Mouse (Mus musculus) T-helper 17 cell (primary cell): ENCODE data around the gene Rbfox3.

Experiments
- in situ Hi-C, 2 experiments: fragments of 300-600 bp; cut with MboI, MseI; formaldehyde crosslinking; loops; 1 replicate in 1 of 2; 2 replicates in 1 of 2; pipeline ENCODE4 v1.15.1; 2025; ENCODE audit warnings: high pct_unique_total_duplicates in 2 of 2

Rbfox3 gene

DNA sequence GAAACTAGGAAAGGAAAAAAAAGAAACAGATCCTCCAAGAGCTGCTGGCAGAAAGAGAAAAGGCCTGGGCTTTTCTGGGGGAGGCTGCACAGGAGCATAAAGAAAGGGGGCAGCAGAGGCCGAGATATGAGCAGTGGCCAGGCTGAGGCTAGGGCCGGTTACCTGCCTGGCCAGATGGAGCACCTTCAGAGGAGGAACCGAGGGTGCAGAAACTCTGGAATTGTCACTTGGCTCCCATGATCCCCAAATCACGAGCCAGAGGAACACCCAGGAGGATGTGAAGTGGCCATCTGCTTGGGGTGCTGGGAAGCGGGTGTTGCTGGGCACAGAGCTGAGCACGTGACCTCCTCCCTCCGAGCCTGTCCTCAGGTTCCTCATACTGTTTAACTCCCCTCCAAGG, 79.7 kb downstream of the Rbfox3 start:
- in situ Hi-C loops: no loop called here

DNA sequence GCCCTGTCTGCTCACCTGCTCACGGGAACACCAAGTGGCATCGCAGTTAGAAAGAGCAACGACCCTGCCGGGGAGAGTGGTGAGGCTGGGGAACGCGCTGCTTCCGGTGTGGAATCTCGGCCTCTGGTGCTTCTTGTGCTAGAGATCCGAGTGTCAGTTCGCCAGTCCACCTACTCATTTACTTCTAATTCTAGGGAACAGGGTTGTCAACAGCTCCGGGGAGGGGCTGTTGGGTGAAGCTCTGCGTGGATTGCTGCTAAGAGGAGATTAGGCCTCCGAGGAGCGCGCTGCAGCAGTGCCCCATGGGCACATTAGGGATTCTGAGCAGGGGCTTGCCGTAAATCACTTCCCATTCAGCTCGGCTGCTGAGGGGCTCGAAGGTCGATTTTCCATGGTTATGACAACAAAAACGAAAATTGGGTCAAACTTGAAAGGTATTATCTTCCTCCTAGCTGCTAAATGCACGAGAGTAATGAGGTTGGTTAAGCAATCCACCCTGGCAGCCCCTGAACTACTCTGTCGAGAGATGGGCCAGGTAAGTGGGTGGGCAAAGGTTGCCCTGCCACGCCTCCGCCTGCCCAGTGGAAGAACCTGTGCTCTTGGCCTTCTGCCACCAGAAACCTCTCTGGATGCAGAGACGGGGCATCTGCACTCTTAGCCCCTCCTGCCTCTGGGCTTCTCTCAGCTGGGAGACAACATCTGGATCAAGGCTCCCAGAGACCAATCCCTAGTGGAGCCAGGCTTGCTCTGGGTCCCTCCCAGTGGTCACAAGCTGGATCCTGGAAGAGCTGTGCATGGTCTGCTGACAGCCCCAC, 85.9 kb downstream of the Rbfox3 start:
- in situ Hi-C loops: no loop called here

DNA sequence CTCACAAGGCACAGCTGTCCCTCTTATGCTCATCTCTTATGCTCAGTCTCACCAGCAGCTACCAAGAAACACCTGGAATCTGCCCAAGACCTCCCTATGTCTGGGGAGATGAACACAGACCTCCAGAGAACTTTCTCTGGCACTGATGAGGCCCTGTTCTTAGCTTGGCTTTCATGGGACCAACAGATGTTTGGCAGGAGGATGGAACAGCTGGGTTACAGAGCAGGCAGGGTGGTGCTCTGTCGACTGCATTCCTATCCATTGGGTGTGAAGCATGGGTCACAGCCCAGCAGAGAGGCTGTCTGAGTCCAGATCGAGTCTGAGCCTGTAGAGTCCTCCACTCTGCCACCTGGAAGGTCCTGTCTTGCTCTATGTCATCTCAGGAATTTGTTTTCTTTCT, 90.0 kb downstream of the Rbfox3 start:
- in situ Hi-C loops: no loop called here

DNA sequence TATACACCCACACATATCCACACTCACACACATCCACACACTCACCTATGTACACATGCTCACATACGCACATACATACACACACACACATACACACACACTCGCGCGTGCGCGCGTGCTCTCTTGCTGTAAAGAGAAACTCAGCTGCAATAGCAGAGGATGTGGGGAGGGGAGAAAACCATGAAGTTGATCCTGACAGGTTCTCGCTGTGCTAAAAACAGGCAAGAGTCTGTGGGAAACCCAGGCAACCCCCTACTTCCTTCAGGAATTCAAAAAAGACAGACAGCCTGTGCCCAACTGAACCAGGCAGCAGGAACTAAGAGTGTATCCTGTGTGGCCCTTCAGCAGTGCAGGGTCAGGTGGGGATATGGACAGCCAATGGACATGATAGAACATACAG, 92.9 kb downstream of the Rbfox3 start:
- in situ Hi-C loops: no loop called here

DNA sequence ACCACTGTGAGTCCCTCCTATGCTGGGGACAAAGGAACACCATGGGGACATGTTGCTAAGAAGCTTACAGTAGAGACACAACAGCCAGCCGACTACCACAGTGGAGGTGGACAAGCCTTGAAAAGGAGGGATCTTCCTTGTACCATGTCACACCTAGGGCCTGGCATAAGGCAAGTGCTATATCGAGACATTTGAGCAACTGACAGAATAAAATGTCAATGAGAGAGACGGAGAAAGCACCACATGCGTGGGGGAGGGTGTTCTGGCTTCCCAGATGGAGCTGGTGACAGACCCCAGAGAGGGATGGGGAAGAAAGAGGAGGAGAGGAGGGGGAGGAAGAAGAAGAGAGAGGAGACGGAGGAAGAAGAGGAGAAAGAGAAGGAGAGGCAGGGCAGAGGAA, 96.3 kb downstream of the Rbfox3 start:
- in situ Hi-C loops: no loop called here

DNA sequence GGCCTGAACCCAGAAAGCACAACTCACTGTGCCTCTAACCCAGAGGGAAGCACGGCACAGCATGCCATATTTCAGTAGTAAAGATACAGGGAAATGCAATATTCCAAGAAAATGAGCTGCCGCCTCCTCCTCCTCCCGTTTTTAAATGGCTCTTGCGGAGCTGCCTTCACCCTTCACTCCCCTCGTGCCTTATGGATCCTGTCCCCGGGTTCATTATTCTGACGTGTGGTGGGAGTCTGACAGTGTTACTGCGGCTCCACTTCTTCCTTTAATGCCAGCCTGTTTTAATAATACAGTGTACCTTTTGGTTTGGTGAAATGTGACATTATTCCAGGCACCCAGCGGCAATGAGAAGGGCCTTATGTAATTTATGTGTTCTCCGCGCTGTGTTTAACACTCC, 97.5 kb downstream of the Rbfox3 start:
- in situ Hi-C loops: no loop called here

DNA sequence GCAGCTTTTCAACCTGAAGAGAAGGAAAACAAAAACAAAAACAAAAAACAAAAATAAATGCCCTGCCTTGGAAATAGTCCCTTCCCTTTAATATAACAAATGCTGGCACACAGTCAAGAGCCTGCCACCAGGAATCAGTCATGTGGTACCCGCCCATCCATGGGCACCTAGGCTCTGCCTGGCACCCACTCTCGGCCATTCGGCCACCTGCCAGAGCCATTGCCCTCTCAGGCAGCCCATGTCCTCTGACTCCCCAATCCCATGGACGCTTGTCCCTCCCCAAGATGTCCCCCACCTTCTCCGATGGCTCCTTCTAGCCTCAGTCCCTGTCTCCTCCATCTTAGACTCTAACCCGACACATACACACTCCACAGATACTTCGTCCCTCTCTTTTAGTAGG, 100.0 kb downstream of the Rbfox3 start:
- in situ Hi-C loops: no loop called here

DNA sequence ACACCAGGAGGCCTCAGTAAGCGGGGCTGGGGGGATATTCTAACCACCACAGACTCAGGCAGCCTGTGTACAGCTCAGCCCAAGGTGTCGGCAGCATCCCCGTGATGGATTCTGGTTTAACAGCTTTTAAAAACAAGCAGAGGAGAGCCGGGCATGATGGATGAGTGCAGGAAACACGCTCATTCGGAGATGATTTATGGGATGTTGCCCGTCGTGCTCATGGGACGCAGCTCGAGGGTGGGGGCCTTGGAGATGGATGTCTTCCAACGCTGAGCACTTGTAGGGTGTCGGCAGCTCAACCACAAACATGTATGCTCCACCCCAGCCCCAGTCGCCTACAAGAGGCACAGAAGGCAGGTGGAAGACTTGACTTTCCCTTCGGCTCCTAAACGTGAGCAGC, 103.9 kb downstream of the Rbfox3 start:
- in situ Hi-C loops: loop anchor here in 1 of 2 experiments (10.0 kb wide), 1 partner anchor 1593 kb away; no protein-coding TSS in a partner anchor

DNA sequence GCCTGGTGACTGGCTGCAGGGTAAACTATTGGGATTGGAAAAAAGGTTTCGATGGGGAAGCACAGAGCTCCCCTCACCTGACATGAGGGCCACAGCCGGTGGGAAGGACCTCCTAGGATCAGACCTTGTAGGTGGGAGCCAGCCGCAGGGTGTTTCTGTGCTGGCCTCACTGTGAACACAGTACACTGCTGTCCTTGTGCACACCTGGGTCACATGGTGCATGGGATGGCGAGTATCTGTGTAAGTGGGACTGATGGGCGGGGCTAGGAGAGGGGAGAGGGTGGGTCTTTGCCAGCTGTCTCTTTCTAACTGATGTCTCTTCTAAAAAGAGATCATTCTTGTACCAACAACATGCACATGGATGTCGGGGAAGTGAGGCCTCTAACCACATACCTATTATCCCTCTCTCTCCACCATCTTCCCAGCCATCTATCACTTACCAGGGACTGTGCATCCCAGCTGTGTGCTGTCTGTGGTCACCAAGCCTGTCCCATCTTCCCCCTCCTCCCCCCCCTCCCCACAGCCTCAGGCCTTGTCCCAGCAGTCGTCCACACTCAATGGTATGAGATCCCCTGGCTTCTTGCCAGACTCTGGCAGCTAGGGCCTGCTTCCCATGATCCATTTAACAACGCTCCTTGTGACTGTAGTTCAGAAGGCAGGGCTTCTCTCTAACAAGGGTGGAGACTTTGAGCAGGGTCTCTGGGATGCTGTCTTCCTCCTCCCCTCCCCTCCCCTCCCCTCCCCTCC, 116.4 kb downstream of the Rbfox3 start:
- in situ Hi-C loops: loop anchor here (10.0 to 25.0 kb wide), 2 partner anchors 530 to 1583 kb away; no protein-coding TSS in a partner anchor

DNA sequence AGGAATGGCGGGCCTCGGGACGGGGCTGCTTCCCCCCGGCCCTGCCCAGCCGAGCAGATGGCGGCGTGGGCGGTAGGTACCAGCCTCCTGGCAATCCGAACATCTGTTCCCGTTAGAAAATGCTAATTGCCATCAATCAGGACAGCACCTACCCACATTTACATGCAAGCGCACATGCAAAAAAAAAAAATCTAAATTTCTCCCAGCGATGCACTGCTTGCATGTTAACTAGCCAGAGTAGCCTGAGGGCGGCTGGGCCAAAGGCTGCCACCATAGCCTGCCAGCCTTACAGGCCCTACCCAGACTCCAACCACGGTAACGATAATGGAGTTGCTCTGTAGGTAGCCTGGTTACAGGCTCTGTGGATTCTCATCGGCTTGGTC, 117.8 kb downstream of the Rbfox3 start:
- in situ Hi-C loops: loop anchor here (10.0 to 25.0 kb wide), 2 partner anchors 531 to 1581 kb away; no protein-coding TSS in a partner anchor

DNA sequence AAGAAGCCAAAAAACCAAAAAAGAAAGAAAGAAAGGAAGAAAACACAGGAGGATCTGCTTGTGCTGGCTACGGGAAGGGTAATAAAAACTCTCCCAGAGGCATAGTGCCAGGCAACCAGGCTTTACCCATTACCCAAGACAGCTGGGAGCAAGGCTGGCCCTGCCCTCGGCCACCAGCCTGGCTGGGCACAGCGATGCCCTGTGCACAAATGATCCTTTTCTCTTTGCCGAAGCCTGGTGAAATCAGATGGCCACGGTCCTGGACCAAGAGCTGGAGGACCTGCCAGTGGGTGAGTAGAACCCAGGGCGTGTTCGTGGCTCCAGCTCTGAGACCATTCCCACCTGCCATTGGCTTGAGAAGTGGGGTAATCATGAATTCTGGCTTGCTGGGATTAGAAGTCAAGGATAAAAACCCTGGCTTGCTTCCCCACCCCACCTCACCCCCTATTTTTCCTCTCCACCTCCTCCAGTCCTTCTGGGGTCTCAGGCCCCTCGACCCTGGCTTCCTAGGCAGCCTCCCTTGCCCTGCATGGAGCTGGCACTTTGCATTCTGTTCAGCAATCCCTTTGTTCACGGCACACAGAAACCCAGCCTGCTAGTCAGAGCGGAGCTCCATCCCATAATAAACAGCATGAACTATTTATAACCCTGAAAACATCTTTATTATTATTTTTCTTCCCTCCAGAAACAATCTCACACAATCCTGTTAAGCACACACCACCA, 118.3 kb downstream of the Rbfox3 start:
- in situ Hi-C loops: loop anchor here (10.0 to 25.0 kb wide), 2 partner anchors 532 to 1581 kb away; no protein-coding TSS in a partner anchor

DNA sequence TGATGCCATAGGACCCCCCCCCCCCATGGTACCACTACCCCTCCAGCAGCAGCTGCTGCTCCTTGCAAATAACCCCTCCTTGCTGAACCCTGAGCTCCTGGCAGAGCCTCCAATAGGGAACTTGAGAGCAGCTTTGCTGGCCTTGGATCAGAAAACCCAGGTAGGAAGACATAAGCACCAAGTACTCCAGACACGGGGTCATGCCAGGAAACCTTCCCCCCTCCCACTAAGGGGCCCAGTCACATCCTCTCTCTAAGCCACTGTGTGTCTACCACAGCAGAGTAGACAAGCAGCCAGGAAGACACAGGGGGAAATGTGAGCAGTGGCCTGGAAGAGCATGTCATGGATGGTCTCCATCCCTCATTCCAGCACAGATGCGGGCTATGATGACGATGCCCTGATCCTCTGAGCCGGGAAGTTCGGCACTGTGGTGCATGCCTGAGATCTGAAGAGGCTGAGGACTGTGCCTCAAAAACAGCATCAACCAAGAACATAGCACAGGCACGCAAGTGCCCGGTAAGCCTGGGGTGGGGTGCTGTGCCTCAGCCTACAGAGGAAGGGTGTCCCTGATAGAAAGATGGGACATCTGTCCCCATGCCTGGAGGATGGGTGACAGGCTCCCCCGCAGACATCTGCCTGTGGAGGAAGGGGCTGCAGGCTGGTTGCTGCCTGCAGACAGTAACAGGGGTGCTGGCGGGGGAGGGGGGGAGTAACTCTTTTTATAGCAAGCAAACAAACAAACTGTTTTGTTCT, 119.1 kb downstream of the Rbfox3 start:
- in situ Hi-C loops: loop anchor here (10.0 to 25.0 kb wide), 2 partner anchors 532 to 1580 kb away; no protein-coding TSS in a partner anchor

DNA sequence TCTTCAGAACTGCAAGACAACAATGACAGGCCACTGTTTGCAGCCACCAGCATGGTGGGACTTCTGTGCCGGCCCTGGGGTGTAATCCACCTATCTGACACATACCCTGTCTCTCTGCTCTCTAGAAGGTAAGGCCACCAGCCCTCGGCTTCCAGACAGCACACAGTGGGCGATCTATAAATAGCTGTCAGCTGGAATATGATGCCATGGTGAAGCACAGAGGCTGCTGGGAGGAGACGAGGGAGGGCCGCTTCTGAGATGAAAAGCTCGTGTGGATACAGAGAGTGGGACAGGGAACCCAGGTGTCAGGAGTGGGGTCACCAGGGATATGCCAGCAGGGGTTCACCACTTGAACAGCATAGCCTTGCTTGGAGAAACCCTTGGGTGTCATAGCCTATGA, 120.0 kb downstream of the Rbfox3 start:
- in situ Hi-C loops: loop anchor here (10.0 to 25.0 kb wide), 2 partner anchors 533 to 1579 kb away; no protein-coding TSS in a partner anchor

DNA sequence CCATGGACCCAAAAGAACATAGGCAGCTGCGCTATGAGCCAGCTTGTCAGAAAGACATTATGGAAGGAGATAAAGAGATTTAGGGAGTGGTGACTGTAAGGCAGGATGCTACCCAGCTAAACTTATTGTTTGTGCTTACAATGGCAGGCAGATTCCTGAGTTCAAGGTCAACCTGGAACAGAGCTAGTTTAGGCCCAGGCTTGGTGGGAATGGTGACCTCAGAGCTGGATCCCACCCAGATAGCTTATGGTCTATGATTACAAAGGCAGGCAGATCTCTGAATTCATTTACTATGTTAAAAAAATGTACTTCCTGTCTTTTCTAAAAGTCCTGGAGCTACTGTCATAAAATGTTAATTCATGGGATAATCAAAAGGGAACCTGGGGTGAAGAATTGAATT, 123.3 kb downstream of the Rbfox3 start:
- in situ Hi-C loops: loop anchor here in 1 of 2 experiments (25.0 kb wide), 1 partner anchor 1576 kb away; no protein-coding TSS in a partner anchor

DNA sequence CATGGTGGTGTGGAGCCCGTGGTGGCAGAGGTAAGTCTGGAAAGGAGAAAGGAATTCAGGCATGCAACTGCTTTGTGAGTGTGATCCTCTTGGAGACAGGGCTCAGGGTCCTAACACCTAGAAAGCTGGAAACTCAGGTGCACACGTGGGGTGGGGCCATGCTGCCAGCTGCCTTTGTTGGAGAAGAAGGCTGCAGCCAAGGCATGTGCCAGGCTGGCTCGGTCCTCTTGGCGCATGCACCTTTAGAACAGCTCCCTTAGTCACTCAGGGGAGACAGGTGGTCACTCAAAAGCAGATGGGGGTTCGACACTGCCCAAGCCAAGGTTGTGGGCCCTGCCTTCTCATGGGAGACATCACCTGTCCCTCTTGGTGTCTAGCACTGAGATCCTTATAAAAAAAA, 128.7 kb downstream of the Rbfox3 start:
- in situ Hi-C loops: loop anchor here in 1 of 2 experiments (25.0 kb wide), 1 partner anchor 1570 kb away; no protein-coding TSS in a partner anchor

DNA sequence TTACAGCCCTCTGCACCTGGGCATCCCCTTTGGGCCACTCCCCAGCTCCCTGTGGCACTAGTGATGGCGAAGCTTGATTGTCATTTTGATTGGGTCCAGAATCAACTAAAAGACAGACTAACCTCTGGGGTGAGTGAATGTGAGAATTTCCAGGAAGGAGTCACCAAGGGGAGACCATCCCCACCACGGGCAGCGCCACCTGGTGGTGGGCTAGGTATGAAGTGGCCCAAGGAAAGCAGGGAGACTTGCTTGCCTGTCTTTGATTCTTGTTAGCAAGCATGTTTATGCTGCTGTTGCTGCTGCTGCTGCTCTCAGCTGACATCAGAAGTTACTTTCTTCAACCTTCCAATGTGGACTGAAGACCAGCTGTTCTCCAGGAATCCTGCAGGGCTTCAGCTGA, 135.6 kb downstream of the Rbfox3 start:
- in situ Hi-C loops: loop anchor here in 1 of 2 experiments (25.0 kb wide), 1 partner anchor 1563 kb away; no protein-coding TSS in a partner anchor

DNA sequence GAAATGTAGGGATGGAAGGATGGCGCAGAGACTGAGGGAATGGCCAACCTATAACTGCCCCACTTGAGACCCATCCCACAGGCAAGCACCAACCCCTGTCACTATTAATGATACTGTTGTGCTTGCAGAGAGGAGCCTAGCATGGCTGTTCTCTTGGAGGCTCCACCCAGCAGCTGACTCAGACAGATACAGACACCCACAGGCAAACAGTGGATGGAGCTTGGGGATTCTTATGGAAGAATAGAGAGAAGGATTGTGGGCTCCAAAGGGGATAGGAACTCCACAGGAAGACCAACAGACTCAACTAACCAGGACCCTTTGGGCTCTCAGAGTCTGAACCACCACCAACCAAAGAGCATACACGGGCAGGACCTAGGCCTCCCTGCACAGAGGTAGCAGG, 136.6 kb downstream of the Rbfox3 start:
- in situ Hi-C loops: loop anchor here in 1 of 2 experiments (25.0 kb wide), 1 partner anchor 1562 kb away; no protein-coding TSS in a partner anchor

DNA sequence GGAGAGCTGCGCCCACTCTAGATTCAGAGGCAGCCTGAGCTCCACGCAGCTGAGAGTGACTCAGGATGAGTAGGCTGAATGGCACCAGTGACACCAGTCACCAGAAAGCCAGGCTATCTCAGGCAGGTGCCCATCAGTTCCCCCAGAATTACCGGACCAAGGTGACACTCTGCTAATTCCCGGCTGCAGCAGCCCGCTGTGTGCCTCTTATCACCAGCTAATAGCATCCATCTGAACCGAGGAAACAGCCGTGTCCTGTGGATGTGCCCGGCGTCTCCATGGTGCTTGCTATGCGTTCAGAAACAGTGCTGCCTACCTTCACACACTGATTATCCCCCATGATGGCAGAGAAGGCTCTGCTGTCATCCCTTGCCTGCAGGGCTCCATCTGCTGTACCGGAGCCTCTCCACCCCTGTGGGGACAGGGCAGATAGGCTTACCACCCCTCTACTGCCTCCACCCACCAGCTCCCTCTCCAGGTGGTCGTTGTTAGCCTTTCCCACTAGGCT, 138.3 kb downstream of the Rbfox3 start:
- in situ Hi-C loops: no loop called here

DNA sequence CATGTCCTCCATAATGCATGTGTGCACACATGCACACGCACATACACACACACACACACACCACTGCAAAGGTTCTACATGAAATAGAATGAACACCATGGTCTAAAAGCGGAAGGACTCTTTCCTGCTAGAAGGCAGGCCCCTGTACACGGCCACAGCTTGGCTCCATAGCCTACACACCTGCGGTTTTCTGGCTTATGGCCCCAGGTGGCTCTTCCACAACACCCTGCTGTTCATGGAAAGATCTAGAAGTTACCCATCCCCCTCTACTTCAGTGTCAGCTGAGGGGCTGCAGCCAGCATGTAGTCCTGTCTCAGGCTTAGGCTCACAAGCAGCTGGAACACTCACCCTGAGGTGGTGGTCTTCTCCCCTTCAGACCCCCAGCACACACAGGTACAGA, 140.0 kb downstream of the Rbfox3 start:
- in situ Hi-C loops: no loop called here

DNA sequence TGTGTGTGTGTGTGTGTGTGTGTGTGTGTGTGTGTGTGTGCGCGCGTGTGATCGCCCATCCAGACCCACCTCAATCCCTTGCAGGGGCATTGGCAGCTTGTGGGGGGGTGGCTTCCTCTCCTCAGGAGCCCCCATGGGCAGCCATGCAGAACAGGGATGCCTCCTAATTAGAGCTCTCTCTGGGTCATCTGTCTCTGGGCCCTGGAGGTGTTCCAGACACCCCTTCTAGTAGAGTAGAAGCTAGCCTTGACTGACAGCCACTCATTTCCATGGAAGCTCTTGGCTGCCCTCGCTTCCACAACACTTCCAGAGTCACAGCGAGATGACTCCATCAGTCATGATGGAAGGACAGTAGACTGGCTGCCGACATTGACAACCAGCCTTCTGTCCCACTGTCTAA, 140.6 kb downstream of the Rbfox3 start:
- in situ Hi-C loops: no loop called here

DNA sequence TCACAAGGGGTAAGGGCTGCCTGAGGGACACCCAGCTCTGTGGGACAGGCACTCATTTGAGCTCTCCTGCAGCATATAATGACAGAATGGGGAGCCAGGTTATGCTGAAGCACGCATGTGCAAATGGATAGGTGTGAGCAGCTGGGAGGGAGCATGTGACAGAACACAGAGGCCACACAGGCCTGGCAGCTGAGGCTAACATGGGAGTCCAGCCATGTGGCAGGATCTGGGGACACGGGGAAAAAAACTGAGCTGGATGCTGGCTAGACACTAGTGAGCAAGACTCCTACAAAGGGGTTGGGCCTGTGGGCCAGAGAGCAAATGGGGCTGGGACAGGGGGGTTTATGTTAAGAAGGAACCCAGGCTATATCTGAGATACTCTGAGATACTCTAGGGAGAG, 141.9 kb downstream of the Rbfox3 start:
- in situ Hi-C loops: no loop called here
